Comparison of ENCODE assay signal across 11 mouse cellular contexts in the genomic region with DNA sequence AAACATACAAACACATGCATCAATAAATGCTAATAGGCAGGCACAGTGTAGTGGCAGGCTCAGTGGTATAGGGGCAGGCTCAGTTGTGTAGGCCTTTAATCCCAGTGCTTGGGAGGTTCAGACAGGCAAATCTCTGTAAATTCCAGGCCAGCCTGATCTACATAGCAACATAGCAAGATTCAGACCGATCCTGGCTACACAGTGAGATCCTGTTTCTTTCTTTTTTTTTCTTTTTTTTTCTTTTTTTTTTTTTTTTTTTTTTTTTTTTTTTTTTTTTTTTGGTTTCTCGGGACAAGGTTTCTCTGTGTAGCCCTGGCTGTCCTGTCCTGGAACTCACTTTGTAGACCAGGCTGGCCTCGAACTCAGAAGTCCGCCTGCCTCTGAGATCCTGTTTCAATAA. TPM values are rescaled to one million over a fixed set of nuclear protein-coding genes. Genes with fewer than 3 reads are reported as not detected.
"Had no signal": no experiment of that assay in that cellular context is flagged by ENCODE, and none has a peak within 500 bp of the region (broad histone marks: within the 10 kb centered on the region; RNA-seq: fewer than 3 reads in every experiment).

No protein-coding gene starts in this region.

RNA-seq across cellular contexts. Expression of a gene that starts 36.6 kb away (rescaled TPM):
- total RNA-seq: neutrophil, adult 5-6 weeks had no signal
- polyA plus RNA-seq: neural tube, embryonic 12.5 days; neural tube, embryonic 13.5 days; neural tube, embryonic 15.5 days; small intestine, adult 2 months; spleen, adult 2 months; stomach, embryonic 14.5 days; stomach, embryonic 16.5 days; stomach, postnatal 0 days; thymus, adult 2 months; urinary bladder, adult 2 months had no signal
